Mouse (Mus musculus) Patski (cell line): Measurements from ENCODE around the gene U2af2. TPM values are rescaled to one million over a fixed set of nuclear protein-coding genes. Genes with fewer than 3 reads are reported as not detected.

ENCODE experiments used
- ATAC-seq: fragments of 100-300 bp; one replicate; pipeline ENCODE4 v1.8.0; 2021
- CTCF ChIA-PET: fragments of 350-600 bp; sonication (Branson Sonifier 250); formaldehyde crosslinking; loops from one replicate; lab custom pipeline; 2022; ENCODE audit warnings: inconsistent platforms; lab: Charles Lee
- POLR2A ChIA-PET: fragments of 350-600 bp; sonication (Branson Sonifier 250); formaldehyde crosslinking; loops from one replicate; lab custom pipeline; 2022; ENCODE audit warnings: antibody characterized with exemption, inconsistent platforms; lab: Charles Lee
- DNase-seq: peaks from one replicate; pipeline ENCODE4 v3.0.0-alpha.2; 2011; ENCODE audit warnings: low read depth, low spot score
- H3K27me3 ChIP-seq: fragments of 371-371 bp; one replicate; pipeline ENCODE4 v1.5.1; 2021
- CTCF ChIP-seq: fragments of 100-300 bp; IDR thresholded peaks from one replicate; pipeline ENCODE4 v1.5.1; 2021
- in situ Hi-C: fragments of 300-500 bp; cut with MboI; formaldehyde crosslinking; loops from 3 replicates; pipeline ENCODE4 v1.11.1; 2018; ENCODE audit warnings: low pct_unique_long_range_greater_than_20kb, mixed read lengths
- polyA plus RNA-seq: library from polyadenylated mRNA; unstranded; gene quantifications from one replicate; pipeline ENCODE4 v1.2.3, GENCODE M21; 2021

U2af2 gene
- polyA plus RNA-seq, 1 experiment from 2014 or later = 216 TPM

GRCm38 (mm10) chr7:5081939-5082338 is 20.0 kb downstream of the U2af2 start:
- in situ Hi-C loops = loop anchor here (25.0 kb wide), 1 partner anchor 920 kb away; the partner anchor contains the start of genes Cdc42ep5 and Leng9
- no peak for ATAC-seq
- no peak for TF ChIP-seq CTCF
- H3K27me3 ChIP-seq = no peaks in the 10 kb centered on the region
- no peak for DNase-seq
- ChIA-PET CTCF (interaction anchor here (1.0 kb wide), 1 partner anchor 10 kb away, joined by 3 read pairs; no protein-coding TSS in a partner anchor), POLR2A (interaction anchor here (0.6 kb wide), 2 partner anchors 166 to 1108 kb away, joined by 3 read pairs; no protein-coding TSS in a partner anchor)

DNA sequence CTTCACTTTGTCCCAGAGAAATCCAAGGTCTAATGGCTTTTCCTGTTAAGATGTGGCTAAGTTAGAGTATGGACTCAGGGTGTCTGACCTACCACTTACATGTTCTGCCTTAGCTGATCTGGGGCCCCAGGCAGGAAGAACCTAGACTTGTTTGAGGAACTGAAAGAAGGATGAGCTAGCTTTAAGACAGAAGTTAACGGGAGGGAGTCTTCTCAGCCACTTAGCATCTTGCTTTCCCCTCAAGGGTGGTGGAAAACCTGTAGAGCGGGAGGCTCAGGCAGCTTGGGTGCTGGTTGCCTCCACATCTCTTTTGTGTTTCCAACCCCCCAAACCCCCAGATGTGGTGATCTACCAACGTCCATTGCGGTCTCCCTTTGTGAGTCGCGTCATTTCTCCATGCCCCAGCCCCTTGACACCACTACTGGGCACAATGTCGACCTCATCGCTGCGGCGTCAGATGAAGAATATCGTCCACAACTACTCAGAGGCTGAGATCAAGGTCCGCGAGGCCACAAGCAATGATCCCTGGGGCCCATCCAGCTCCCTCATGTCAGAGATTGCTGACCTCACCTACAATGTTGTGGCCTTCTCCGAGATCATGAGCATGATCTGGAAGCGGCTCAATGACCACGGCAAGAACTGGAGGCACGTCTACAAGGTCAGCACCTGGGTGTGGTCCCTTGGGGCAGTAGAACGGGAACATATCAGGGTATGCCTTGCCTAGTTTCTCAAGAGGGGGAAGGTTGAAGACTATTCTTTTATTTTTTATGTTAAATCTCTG is 21.6 kb downstream of the U2af2 start:
- CTCF ChIA-PET = interaction anchor here (0.9 to 1.0 kb wide), 2 partner anchors 8 to 34 kb away, joined by 3 read pairs; no protein-coding TSS in a partner anchor
- ATAC-seq (no peak), DNase-seq (no peak)
- no peaks in the 10 kb centered on the region for H3K27me3 ChIP-seq
- in situ Hi-C loops = loop anchor here (25.0 kb wide), 1 partner anchor 921 kb away; the partner anchor contains the start of genes Cdc42ep5 and Leng9
- no peak for TF ChIP-seq CTCF
- POLR2A ChIA-PET = interaction anchor here (0.9 kb wide), 1 partner anchor 22 kb away, joined by 3 read pairs; no protein-coding TSS in a partner anchor

DNA sequence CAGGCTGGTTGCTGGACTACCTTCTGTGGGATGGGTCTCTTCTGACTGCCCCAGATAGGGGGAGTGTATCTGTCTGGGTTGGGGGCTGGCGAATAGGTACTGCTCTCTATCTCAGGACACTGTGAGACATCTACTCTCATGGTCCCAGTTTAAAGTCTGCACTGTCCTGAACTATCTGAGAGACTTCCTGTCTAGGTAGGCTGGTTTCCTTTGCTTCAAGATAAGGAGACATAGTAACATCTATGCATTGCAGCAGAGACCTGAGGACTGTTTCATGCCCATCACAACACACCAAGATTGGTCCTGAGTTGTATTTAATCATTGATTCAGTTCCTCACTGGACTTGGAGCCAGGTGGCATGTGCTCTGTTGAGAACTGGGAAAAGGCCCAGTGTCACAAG is 23.6 kb downstream of the U2af2 start:
- POLR2A ChIA-PET = no interaction called here
- CTCF ChIA-PET = no interaction called here
- TF ChIP-seq CTCF = no peak
- in situ Hi-C loops = loop anchor here (25.0 kb wide), 1 partner anchor 923 kb away; the partner anchor contains the start of genes Cdc42ep5 and Leng9
- no peaks in the 10 kb centered on the region for H3K27me3 ChIP-seq
- ATAC-seq (no peak), DNase-seq (no peak)

GRCm38 (mm10) chr7:5086921-5087440 is 25.0 kb downstream of the U2af2 start:
- CTCF ChIA-PET = interaction anchor here (0.6 kb wide), 2 partner anchors 10 to 22 kb away, joined by 3 to 4 read pairs; no protein-coding TSS in a partner anchor
- no peaks in the 10 kb centered on the region for H3K27me3 ChIP-seq
- in situ Hi-C loops = loop anchor here (25.0 kb wide), 1 partner anchor 925 kb away; the partner anchor contains the start of genes Cdc42ep5 and Leng9
- ATAC-seq = no peak
- POLR2A ChIA-PET = no interaction called here
- TF ChIP-seq CTCF = no peak
- no peak for DNase-seq

DNA sequence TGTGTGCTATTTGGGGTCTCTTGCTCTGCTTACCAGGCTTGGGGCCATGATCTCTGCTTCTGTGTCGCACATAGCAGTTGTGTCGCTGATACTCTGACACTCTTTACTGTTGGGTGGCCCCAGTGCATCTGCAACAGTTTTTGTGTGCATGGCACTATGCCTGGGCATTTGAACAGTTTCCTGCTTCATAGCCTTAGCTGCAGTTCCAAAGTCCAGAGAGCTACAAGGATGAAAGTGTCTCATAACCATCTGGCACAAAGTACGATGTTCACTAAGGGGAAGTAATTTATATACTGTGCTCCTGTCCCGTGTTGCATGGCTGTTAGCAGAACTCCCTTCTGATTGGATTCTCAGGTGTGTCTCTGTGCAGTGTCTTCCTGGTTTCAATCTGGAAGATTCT is 25.9 kb downstream of the U2af2 start:
- H3K27me3 ChIP-seq = no peaks in the 10 kb centered on the region
- CTCF ChIA-PET = no interaction called here
- DNase-seq (no peak), ATAC-seq (no peak)
- in situ Hi-C loops = loop anchor here (25.0 kb wide), 1 partner anchor 926 kb away; the partner anchor contains the start of genes Cdc42ep5 and Leng9
- TF ChIP-seq CTCF = no peak
- POLR2A ChIA-PET = interaction anchor here (0.6 kb wide), 1 partner anchor 25 kb away, joined by 3 read pairs; no protein-coding TSS in a partner anchor

GRCm38 (mm10) chr7:5089853-5090252 is 27.9 kb downstream of the U2af2 start:
- in situ Hi-C loops = loop anchor here (25.0 kb wide), 1 partner anchor 928 kb away; the partner anchor contains the start of genes Cdc42ep5 and Leng9
- no peak for ATAC-seq
- H3K27me3 ChIP-seq = no peaks in the 10 kb centered on the region
- DNase-seq = no peak
- TF ChIP-seq CTCF = no peak
- ChIA-PET CTCF (no interaction called here), POLR2A (no interaction called here)

DNA sequence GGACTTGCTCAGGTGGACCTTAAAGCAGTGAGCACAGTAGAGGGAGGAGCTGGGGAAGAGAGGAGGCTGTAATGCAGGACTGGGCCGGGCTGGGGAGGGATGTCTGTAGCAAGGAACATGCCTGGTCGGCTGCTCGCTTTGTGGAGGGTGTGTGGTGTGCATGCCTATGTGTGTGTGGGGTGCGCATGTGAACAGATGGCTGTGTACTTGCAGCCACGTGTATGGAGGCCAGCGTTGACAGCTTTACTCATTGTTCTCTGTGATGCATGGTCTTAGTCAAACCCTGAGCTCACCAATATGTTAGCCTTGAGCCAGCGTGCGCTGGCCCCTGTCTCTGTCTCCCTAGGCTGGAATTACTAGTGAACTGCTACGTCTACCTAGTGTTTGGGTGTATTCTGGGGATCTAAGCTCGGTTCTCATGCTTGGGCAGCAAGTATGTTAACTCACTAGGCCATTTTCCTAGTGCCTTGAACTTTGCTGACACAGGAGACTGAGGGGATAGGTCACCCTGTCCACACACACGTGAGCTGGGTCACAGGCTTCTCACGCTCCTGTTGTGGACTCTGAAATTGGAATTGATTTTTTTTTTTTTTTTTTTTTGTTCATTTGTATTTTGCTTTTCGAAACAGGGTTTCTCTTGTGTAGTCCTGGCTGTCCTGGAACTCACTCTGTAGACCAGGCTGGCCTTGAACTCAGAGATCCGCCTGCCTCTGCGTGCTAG is 29.2 kb downstream of the U2af2 start:
- in situ Hi-C loops = loop anchor here (25.0 kb wide), 1 partner anchor 929 kb away; the partner anchor contains the start of genes Cdc42ep5 and Leng9
- H3K27me3 ChIP-seq = no peaks in the 10 kb centered on the region
- DNase-seq (no peak), ATAC-seq (no peak)
- no peak for TF ChIP-seq CTCF
- ChIA-PET POLR2A (no interaction called here), CTCF (interaction anchor here (0.8 to 1.0 kb wide), 2 partner anchors 8 to 9 kb away, joined by 3 read pairs; no protein-coding TSS in a partner anchor)

- ChIA-PET CTCF (no interaction called here), POLR2A (interaction anchor here (0.6 kb wide), 1 partner anchor 392 kb away, joined by 5 read pairs; no protein-coding TSS in a partner anchor)
- TF ChIP-seq CTCF = no peak
- ATAC-seq = no peak
- DNase-seq = no peak
- in situ Hi-C loops = loop anchor here (25.0 kb wide), 1 partner anchor 930 kb away; the partner anchor contains the start of genes Cdc42ep5 and Leng9
- no peaks in the 10 kb centered on the region for H3K27me3 ChIP-seq
Observed at GRCm38 (mm10) chr7:5092381-5092780, 30.4 kb downstream of the U2af2 start.

GRCm38 (mm10) chr7:5092831-5093510 is 31.0 kb downstream of the U2af2 start:
- no peak for DNase-seq
- no peak for TF ChIP-seq CTCF
- no peak for ATAC-seq
- CTCF ChIA-PET = no interaction called here
- POLR2A ChIA-PET = interaction anchor here (0.6 kb wide), 2 partner anchors 10 to 393 kb away, joined by 3 to 5 read pairs; no protein-coding TSS in a partner anchor
- in situ Hi-C loops = loop anchor here (25.0 kb wide), 1 partner anchor 931 kb away; the partner anchor contains the start of genes Cdc42ep5 and Leng9
- no peaks in the 10 kb centered on the region for H3K27me3 ChIP-seq
